Mouse (Mus musculus): ENCODE measurements at regions not wholly inside any gene's neighbourhood (a gene's known extent, or its start where the extent isn't known, plus 50 kb on each side); places are given as distances from the start of the nearest gene placed in this dataset.

- no peak for DNase-seq
These were observed 80.0 kb downstream of the Efnb1 start for GRCm38 (mm10) chrX:99215931-99216330.

- no peak for DNase-seq
These were observed 79.2 kb downstream of the Efnb1 start for GRCm38 (mm10) chrX:99215111-99215510.

GRCm38 (mm10) chrX:99213565-99214153, 77.7 kb downstream of the Efnb1 start:
- DNase-seq = no peak

- no peak for DNase-seq
These were observed 68.1 kb downstream of the Efnb1 start for GRCm38 (mm10) chrX:99204077-99204476.

- no peak for DNase-seq
These were observed 65.2 kb downstream of the Efnb1 start for GRCm38 (mm10) chrX:99201081-99201480.

- peak; percentile 45 for DNase-seq
These were observed 63.7 kb downstream of the Efnb1 start for GRCm38 (mm10) chrX:99199669-99200068.

- peak; percentile 83 for DNase-seq
These were observed 63.2 kb downstream of the Efnb1 start for GRCm38 (mm10) chrX:99198961-99199631.

All from adrenal gland, adult 2 months (tissue).